9 mouse cellular contexts compared by ENCODE assay signal in genomic region chr15:100762649-100763048, GRCm38 (mm10). TPM values are rescaled to one million over a fixed set of nuclear protein-coding genes. Genes with fewer than 3 reads are reported as not detected.
DNase-seq lines count a peak whose midpoint lies in the region; ATAC-seq and TF ChIP-seq lines count a peak whose summit lies in the region.
"Had no signal": no experiment of that assay in that cellular context is flagged by ENCODE, and none has a peak within 500 bp of the region (broad histone marks: within the 10 kb centered on the region; RNA-seq: fewer than 3 reads in every experiment).

No protein-coding gene starts in this region.

- H3K27me3 ChIP-seq in testis, adult 2 months (ENCODE audit: control insufficient read depth, insufficient read depth, low read length): no peaks in the 10 kb centered on the region
- H3K27me3 ChIP-seq in limb, embryonic 14.5 days (ENCODE audit: control insufficient read depth, insufficient read depth, low read length): no peaks in the 10 kb centered on the region

- H3K4me1 ChIP-seq in testis, adult 2 months (ENCODE audit: control insufficient read depth, insufficient read depth, low read length): peaks cover 15% of the 10 kb centered on the region
- H3K4me1 ChIP-seq in limb, embryonic 14.5 days (ENCODE audit: control insufficient read depth, insufficient read depth, low read length): peaks cover 10% of the 10 kb centered on the region; the same call in 1 of the 2 replicates

- no peak for TF ChIP-seq POLR2A in testis, adult 2 months (IDR thresholded peaks at IDR 0.05; ENCODE audit: control insufficient read depth, low read depth, low read length)
- TF ChIP-seq POLR2A in limb, embryonic 14.5 days (IDR thresholded peaks at IDR 0.05; ENCODE audit: borderline replicate concordance, extremely low read depth, insufficient read depth, insufficient read length): no peak

- 0 out of 2 replicates have a peak overlapping the region, but pooled peaks have one; percentile 58 for H3K9ac ChIP-seq in limb, embryonic 14.5 days (ENCODE audit: low read depth, low read length, severe bottlenecking)

- ATAC-seq in limb, embryonic 14.5 days (ENCODE audit: low FRiP score, low read depth): no peak

- peak overlapping the region; percentile 93 for H3K4me2 ChIP-seq in limb, embryonic 14.5 days (replicated peaks; ENCODE audit: low read depth, low read length, severe bottlenecking)

- DNase-seq in cerebellum, postnatal 14 days: peak; percentile 24 to 26
- DNase-seq in cerebellum, postnatal 36 days: no peak
- no peak for DNase-seq in testis, postnatal 10 days (ENCODE audit: low spot score)
- no peak for DNase-seq in limb, embryonic 14.5 days (ENCODE audit: low spot score)
- no peak for DNase-seq in frontal cortex, postnatal 14 days (ENCODE audit: low spot score in 2 of 2)
- no peak for DNase-seq in layer of hippocampus, adult 9-11 months
- no peak for DNase-seq in thymus, postnatal 0 days (ENCODE audit: low spot score)
- DNase-seq: kidney, adult 2 months had no signal

- peak overlapping the region; percentile 90 for H3K4me3 ChIP-seq in testis, adult 2 months (ENCODE audit: control insufficient read depth, low read depth, low read length)
- H3K4me3 ChIP-seq in limb, embryonic 14.5 days (replicated peaks; ENCODE audit: low read length): peak overlapping the region; percentile 61

- H3K36me3 ChIP-seq in testis, adult 2 months (ENCODE audit: control insufficient read depth, insufficient read depth, low read length): 0 out of 2 replicates have a peak, but pooled peaks cover 1% of the 10 kb centered on the region
- no peaks in the 10 kb centered on the region for H3K36me3 ChIP-seq in limb, embryonic 14.5 days (ENCODE audit: control insufficient read depth, insufficient read depth, low read length)

- H3K9me3 ChIP-seq in limb, embryonic 14.5 days (ENCODE audit: control insufficient read depth, low read length): no peaks in the 10 kb centered on the region

- TF ChIP-seq CTCF in testis, adult 2 months (IDR thresholded peaks at IDR 0.05; ENCODE audit: control insufficient read depth, insufficient read depth, insufficient replicate concordance, low read depth, low read length): no peak

- WGBS in limb, embryonic 14.5 days: 29% methylated on average over 8 of the region's 8 CpGs

- H3K27ac ChIP-seq in testis, adult 2 months (ENCODE audit: control insufficient read depth, insufficient read depth, low read depth, low read length): no peak overlapping the region
- H3K27ac ChIP-seq in limb, embryonic 14.5 days (replicated peaks; ENCODE audit: low read depth, low read length): no peak overlapping the region

RNA-seq across cellular contexts. Expression of gene Slc4a8, which starts 1.1 kb away (rescaled TPM):
- polyA plus RNA-seq in testis, adult 2 months (2012; rRNA removed): 18.2 and 18.3 TPM in 2 replicates
- polyA plus RNA-seq in limb, embryonic 14.5 days (2012; rRNA removed): 3.8 TPM in 2 replicates
- polyA plus RNA-seq in limb, embryonic 14.5 days (2014; fragmentation: Nextera tagmentation; extraction: Ambion mirVana): 2.9 TPM in 2 replicates
- 2.1 and 2.7 TPM in 2 replicates for polyA plus RNA-seq in thymus, postnatal 0 days (2015; fragmentation: Nextera tagmentation; extraction: Ambion mirVana)

RNA-seq across cellular contexts. Expression of gene Galnt6, which starts 33.5 kb away (rescaled TPM):
- polyA plus RNA-seq in testis, adult 2 months (2012; rRNA removed): 0.67 and 0.78 TPM in 2 replicates
- 1.1 TPM in 2 replicates for polyA plus RNA-seq in limb, embryonic 14.5 days (2012; rRNA removed)
- polyA plus RNA-seq in limb, embryonic 14.5 days (2014; fragmentation: Nextera tagmentation; extraction: Ambion mirVana): 1.4 and 1.9 TPM in 2 replicates
- polyA plus RNA-seq in thymus, postnatal 0 days (2015; fragmentation: Nextera tagmentation; extraction: Ambion mirVana): 16.6 and 16.9 TPM in 2 replicates

Comparison
In these comparisons a context has a peak if more than half of its experiments do, and no peak if none do; other contexts are left out.
1. DNase-seq: peak in cerebellum, postnatal 14 days (2 of 2); none in cerebellum, postnatal 36 days (0 of 2), testis, postnatal 10 days (single experiment), limb, embryonic 14.5 days (single experiment), frontal cortex, postnatal 14 days (0 of 2), layer of hippocampus, adult 9-11 months (single experiment) and thymus, postnatal 0 days (single experiment).